Mouse (Mus musculus) brown adipose tissue, adult 24 weeks (tissue): ENCODE results near the gene Surf4. TPM values are rescaled to one million over a fixed set of nuclear protein-coding genes. Genes with fewer than 3 reads are reported as not detected.

Experiments used
- H3K27ac ChIP-seq: fragments of 200-500 bp; replicated peaks from 2 replicates; pipeline ENCODE4 v1.5.1; 2012; ENCODE audit warnings: low read depth, mild to moderate bottlenecking, low read length
- H3K4me1 ChIP-seq: fragments of 200-500 bp; 2 replicates; pipeline ENCODE4 v1.6.1; 2012; ENCODE audit warnings: low read length, mixed read lengths; ENCODE audit not compliant: control insufficient read depth, insufficient read depth, insufficient read length
- H3K4me3 ChIP-seq: fragments of 200-500 bp; 2 replicates; pipeline ENCODE4 v1.5.1; 2012; ENCODE audit warnings: low read depth, mild to moderate bottlenecking, low read length, moderate library complexity; ENCODE audit not compliant: insufficient read depth
- polyA plus RNA-seq: library from polyadenylated mRNA; stranded (reverse); fragments of >200 nt; gene quantifications from 2 replicates; pipeline ENCODE4 v1.2.4, GENCODE M21; 2012; ENCODE audit not compliant: missing spikeins, insufficient read depth, insufficient read length

Surf4 gene
- 50.3 and 61.2 TPM in 2 replicates for polyA plus RNA-seq

DNA sequence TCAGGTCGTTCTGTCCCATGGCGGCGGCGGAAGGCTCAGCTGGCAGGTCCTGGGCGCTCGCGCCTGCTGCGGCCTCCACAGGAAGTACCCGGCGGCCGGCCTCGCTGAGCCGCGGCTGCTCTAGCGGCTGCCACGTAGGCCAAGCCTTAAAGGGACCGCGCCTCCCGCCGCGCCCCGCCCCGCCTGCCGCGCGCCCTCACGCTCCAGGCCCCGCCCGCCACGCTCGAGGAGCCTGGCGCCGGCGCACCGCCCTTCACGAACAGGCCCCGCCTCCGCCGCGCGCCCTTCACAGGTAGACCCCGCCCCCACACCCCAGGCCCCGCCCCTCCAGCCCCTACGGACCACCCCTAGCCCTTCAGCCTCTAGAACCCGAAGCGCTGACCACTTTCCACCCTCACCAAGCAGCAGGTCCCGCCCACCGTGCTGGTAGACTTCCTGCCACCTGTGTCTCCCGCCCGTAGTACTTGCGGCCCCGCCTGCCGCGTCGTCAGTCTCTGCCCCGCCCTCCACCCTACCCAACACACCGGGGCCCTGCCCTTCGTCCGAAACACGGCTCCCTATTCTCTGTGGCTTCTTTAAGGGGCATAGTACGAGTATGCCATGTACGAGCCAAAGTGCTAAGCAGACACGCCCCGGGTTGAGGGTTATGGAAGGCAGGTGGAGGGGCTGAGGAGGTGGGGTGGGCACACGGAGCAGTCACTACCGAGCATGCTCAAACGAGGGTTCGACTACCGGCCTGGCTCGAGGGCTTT is at the start of gene Surf4, which contains the start of gene Stkld1:
Surf4 (minus strand) TSS at position 625 of the 752 bp plus-strand sequence.
Stkld1 (plus strand) TSS at position 744 of the 752 bp plus-strand sequence.
- Histone ChIP-seq H3K4me3 (peak within 1 kb of the TSS; percentile 99), H3K4me1 (peaks cover 11% of the 10 kb centered on the region), H3K27ac (peak within 1 kb of the TSS; percentile 92)

DNA sequence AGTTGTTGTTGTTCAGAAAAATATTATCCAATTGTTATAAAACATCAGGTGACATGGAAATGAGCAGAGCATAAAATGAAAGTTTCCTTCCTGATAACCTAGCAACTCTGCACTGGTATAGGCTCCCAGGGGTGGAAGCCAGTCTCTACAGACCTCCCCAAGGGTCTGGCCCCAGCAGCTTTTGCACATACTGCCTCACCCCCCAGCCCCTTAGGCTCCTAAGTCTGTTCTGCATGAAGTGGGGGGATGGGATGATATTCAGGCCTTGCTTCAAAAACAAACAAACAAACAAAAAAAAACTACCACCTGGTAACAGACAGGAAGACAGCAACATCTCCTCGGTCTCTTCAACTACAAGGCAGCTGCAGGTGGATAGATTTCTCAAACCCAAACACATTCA is 46.6 kb upstream of the Surf4 start:
- H3K27ac ChIP-seq: no peak overlapping the region

GRCm38 (mm10) chr2:26973960-26974359 is 40.2 kb upstream of the Surf4 start:
- Histone ChIP-seq H3K4me1 (no peaks in the 10 kb centered on the region), H3K4me3 (no peak overlapping the region), H3K27ac (no peak overlapping the region)

More for the DNA sequence above, 46.6 kb upstream of the Surf4 start:
- Histone ChIP-seq H3K4me3 (no peak overlapping the region), H3K4me1 (no peaks in the 10 kb centered on the region)

DNA sequence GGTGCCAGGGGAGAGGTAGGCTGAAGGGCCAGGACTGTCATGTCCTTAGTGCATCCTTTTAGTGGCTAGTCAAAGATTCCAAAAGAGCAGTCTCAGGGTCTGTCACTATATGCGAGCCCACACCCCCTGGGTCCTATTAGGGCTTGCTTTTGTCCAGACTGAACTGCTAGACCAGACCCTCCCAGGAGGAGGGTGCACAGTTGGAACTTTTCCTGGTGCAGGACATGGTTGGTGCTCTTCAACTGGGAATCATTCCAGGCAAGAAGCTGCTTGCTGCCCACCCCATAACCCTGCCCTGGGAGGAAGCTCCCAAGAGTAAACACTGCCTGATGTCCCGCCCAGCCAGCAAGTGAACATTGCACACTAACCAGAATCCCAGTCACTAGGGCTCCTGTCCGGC is 39.4 kb upstream of the Surf4 start, which contains the start of gene Adamts13:
Adamts13 (plus strand) TSS at position 301 of the 400 bp plus-strand sequence.
- Histone ChIP-seq H3K27ac (no peak within 1 kb of the TSS), H3K4me3 (no peak within 1 kb of the TSS), H3K4me1 (no peaks in the 10 kb centered on the region)

DNA sequence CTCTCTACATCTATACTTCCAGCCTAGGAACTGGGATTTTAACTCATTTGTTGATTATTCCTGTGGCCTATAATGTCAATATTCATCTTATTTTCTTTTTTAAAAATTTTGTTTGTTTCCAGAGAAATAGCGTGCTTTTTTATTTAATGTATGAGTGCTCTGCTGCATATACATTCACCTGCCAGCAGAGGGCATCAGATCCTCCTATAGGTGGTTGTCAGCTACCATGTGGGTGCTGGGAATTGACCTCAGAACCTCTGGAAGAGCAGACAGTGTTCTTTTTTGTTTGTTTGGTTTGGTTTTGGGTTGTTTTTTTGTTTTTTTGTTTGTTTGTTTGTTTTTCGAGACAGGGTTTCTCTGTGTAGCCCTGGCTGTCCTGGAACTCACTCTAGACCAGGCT is 33.5 kb upstream of the Surf4 start:
- Histone ChIP-seq H3K27ac (no peak overlapping the region), H3K4me3 (no peak overlapping the region), H3K4me1 (peaks cover 8% of the 10 kb centered on the region; the same call in 1 of the 2 replicates)

DNA sequence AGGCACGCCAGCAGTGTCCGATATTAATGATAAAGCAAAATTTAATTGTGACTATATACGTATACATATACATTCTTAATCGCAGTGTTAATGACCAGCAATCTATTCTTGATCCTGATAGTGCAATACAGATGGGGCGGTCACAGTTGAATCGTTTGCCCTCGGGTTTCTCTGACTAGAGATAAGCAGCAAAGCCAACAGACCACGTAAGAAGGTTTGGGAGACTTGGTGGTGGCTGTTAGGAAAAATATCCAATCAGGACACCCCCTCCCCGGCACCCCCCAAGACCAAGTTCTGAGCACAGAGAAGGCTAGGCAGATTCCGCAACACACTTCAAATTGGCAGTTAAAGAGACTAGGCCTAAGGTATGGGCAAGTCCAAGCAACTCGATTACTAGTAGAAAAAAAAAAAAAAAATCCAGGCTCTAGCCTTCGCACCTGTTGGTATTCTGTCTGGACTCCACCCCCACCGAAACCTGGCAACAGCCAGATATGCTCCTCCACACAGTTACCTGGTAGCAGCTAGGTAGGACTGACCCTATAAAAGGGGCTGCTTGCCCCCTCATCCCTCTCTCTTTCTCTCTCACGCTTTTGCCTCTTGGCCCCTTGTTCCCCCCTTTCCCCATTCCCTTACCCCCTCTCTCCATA is 31.1 kb upstream of the Surf4 start:
- peaks cover 8% of the 10 kb centered on the region; the same call in 1 of the 2 replicates for H3K4me1 ChIP-seq
- H3K27ac ChIP-seq: 0 out of 2 replicates have a peak overlapping the region, but pooled peaks have one; percentile 21

DNA sequence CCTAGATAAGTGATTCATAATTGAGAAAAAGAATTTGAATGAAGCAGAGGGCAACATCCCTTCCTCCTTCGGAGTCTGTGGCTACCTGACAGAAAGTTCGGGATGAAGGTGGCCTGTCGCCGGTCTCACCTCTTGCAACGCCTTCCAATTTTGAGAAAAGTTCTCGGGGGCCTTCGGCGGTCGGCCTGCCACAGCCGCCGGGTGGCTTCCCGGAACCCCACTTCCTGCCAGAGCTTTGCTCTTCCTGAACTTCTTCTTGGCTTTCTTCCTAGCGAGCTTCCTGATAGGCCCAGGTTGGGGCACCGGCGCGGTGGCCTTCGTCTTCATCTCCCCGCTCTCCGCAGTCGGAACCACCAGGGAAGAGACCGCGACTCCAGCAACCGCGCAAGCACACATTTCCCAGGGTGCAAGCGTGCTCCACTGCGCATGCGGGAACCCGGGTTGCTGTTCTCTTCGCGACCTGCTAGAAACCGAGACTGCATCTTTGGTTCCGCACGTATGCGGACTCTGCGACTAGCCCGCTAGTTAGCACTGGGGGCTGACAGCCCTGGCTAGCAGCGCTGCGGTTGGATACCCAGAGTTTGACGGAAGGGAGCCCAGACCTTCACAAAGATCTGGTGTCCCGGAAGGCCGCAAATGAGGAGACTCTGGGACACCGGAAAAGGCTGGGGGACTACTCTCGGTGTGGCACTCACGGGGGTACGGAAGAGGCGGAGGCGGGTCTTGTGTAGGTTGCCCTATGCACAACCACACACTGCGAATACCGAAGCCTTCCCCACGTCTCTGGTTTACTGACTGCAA is 30.4 kb upstream of the Surf4 start, which contains the start of gene Rexo4:
Rexo4 (minus strand) TSS at position 464 of the 801 bp plus-strand sequence.
- H3K4me3 ChIP-seq: peak within 1 kb of the TSS; percentile 87
- peaks cover 8% of the 10 kb centered on the region; the same call in 1 of the 2 replicates for H3K4me1 ChIP-seq
- peak within 1 kb of the TSS; percentile 94 for H3K27ac ChIP-seq

More for the DNA sequence above, 31.1 kb upstream of the Surf4 start:
- peak overlapping the region; percentile 87 for H3K4me3 ChIP-seq

- Histone ChIP-seq H3K4me3 (no peak overlapping the region), H3K27ac (no peak overlapping the region), H3K4me1 (peaks cover 8% of the 10 kb centered on the region; the same call in 1 of the 2 replicates)
Measured at GRCm38 (mm10) chr2:26960756-26961155, 27.0 kb upstream of the Surf4 start.

- Histone ChIP-seq H3K4me3 (no peak overlapping the region), H3K4me1 (no peaks in the 10 kb centered on the region; the same call in 1 of the 2 replicates), H3K27ac (no peak overlapping the region)
Measured at GRCm38 (mm10) chr2:26957488-26957859, 23.7 kb upstream of the Surf4 start.

- H3K27ac ChIP-seq: no peak overlapping the region
- no peaks in the 10 kb centered on the region; the same call in 1 of the 2 replicates for H3K4me1 ChIP-seq
- no peak overlapping the region for H3K4me3 ChIP-seq
Measured at GRCm38 (mm10) chr2:26956811-26957487, 23.2 kb upstream of the Surf4 start.

DNA sequence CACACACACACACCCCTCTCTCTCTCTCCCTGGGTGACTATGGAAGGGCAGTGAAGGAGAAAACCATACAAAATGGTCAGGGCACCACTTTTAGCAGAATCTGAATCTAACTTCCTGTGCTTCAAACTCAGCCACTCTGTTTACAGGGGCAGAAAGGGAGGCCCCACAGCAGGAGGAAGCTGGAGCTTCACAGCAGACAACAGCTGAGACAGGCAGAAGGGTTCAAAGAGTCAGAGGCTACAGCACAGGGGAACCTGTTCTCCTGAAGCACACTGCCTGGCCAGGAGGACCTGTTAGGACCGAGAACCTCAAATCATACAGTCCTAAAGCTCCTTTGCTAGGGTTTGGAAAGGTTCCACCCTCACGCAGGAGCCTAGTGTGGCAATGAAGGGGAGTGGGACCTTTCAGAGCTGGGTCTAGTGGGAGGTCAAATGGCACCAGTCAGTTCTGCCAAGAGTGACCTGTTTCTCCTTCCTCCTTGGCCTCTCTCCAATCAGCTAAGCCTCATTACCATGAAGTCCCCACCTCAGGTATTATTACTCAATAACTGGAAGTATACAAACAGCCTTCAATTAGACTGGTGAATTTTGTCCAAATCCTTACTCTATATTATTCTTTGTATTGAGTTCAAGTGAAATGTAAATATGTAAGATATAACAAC is 21.1 kb upstream of the Surf4 start:
- Histone ChIP-seq H3K27ac (no peak overlapping the region), H3K4me3 (no peak overlapping the region), H3K4me1 (no peaks in the 10 kb centered on the region)

DNA sequence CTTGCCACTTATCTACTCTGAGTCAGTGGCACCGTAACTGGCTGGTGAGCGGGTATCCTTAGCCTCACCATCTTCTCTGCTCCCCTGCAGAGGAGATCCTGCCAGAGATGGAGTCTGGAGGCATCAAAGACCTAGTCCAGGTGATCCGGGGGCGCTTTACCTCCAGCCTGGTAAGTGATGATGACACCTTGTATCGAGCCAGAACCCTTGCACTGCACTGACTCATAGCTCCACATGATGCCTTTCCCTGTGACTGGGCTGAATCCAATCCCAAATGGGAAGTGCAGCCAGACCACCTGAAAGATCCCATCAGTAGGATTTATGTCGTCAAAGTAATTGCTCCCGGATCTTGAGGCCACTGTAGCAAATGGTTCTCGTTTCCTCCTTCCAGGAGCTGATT is 19.1 kb upstream of the Surf4 start:
- Histone ChIP-seq H3K4me1 (no peaks in the 10 kb centered on the region), H3K4me3 (no peak overlapping the region), H3K27ac (no peak overlapping the region)

GRCm38 (mm10) chr2:26952193-26952592 is 18.5 kb upstream of the Surf4 start:
- no peaks in the 10 kb centered on the region for H3K4me1 ChIP-seq
- H3K4me3 ChIP-seq: no peak overlapping the region
- H3K27ac ChIP-seq: no peak overlapping the region

GRCm38 (mm10) chr2:26951346-26951905 is 17.7 kb upstream of the Surf4 start:
- H3K4me3 ChIP-seq: no peak overlapping the region
- H3K4me1 ChIP-seq: no peaks in the 10 kb centered on the region
- no peak overlapping the region for H3K27ac ChIP-seq
